Mouse (Mus musculus) urinary bladder, adult 2 months (tissue): ENCODE results near the gene Cuedc2. TPM values are rescaled to one million over a fixed set of nuclear protein-coding genes. Genes with fewer than 3 reads are reported as not detected.

ENCODE experiments used
- DNase-seq: peaks from one replicate; pipeline ENCODE4 v3.0.0; 2022; ENCODE audit warnings: low spot score
- polyA plus RNA-seq: library from polyadenylated mRNA; depleted of rRNA; stranded (reverse); fragments of >200 nt; gene quantifications from 2 replicates; pipeline ENCODE4 v1.2.3, GENCODE M21; 2012

Cuedc2 gene
- polyA plus RNA-seq, 1 experiment = 120 TPM

GRCm38 (mm10) chr19:46306751-46307289 is 31.7 kb downstream of the Cuedc2 start:
- DNase-seq = peak; percentile 17

GRCm38 (mm10) chr19:46306268-46306610 is 32.3 kb downstream of the Cuedc2 start:
- no peak for DNase-seq

GRCm38 (mm10) chr19:46305432-46306267 is 32.9 kb downstream of the Cuedc2 start:
- peak; percentile 81 for DNase-seq

- DNase-seq = no peak
Observed at GRCm38 (mm10) chr19:46304908-46305333, 33.6 kb downstream of the Cuedc2 start.

GRCm38 (mm10) chr19:46304216-46304841 is 34.2 kb downstream of the Cuedc2 start, which contains the start of gene Nfkb2:
TSS of gene Nfkb2 (plus strand) at chr19:46304320.
- peak; percentile 86 for DNase-seq

DNA sequence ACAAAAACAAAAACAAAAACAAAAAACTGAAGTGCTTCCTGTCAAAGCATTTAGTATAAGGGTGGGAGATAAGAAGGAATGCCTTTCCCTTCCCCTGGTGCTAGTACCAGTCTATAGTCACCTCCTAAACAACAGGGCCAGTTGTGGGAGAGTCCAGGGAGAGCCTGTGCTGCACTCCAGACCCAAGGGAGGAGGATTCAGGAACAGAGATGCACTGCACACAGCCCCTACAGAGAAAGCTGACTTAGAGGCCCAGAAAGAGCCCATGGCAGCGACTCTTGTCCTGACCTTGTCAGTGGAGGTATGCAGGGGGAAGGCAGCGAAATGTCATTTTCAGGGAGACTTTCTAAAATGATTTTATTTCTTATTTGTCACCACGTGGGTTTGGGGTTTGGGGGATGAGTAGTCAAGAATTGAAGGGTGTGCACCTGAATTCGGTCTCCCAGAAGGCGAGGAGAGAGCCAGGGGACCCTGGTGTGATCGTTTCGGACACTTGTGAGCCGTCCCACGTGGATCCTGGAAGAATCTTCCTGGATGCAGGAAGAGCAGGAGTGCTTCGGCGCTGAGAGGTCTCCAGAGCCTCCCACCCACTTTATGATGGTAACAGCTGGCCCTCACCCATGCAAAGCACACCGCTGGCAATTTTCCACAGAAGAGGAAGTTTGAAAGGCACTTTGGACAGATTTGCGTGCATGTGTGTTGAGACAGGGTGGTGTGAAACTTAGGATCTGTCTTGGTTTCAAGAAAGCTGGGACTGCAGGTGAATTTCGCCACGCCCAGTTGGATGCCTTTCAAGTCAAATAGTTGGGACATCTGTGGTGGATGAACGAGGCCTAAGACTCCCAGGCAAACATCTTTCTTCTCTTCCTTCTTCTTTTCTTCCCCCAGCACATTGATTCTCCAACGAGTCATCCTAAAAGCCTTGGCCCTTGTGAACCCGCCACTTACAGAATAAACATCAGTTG is 35.0 kb downstream of the Cuedc2 start:
- DNase-seq = peak; percentile 16

- peak; percentile 7 for DNase-seq
Observed at GRCm38 (mm10) chr19:46302551-46302950, 36.0 kb downstream of the Cuedc2 start.

DNA sequence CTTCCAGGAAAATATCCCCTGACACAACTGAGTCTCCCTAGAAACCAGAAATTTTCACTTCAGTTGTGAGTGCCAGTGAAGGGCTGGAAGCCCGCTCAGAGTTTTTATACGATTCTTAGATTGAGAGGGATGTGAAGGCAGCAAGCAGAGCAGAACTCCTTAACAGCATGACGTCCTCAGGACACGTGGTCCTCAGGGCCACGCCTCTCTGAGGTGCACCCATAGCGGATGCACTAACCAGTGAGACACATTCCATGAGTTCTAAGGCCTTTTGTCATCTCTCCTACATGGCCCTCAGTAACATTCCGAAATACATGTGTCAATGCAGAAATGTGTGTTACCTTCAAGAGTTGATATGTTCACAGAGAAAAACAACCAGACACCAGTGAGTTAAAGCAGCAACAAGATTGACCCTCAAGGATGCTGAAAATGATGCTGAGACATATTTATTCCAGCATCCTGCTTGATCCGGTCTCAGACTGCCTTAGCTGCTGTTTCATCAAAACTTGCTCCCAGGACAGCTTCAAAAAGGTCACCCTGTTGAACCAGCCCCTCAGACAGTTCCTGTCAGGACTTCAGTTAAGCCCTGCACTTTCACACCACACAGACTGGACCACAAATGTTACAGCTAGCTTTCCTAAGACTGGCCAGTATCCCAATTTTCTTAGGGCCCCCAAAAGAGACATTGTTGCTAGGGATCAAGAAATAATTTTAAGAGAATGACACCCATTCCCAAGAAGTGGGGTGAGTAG is 38.0 kb downstream of the Cuedc2 start:
- peak; percentile 13 for DNase-seq

- no peak for DNase-seq
Observed at GRCm38 (mm10) chr19:46296938-46297337, 41.6 kb downstream of the Cuedc2 start.

- no peak for DNase-seq
Observed at GRCm38 (mm10) chr19:46290535-46291105, 47.9 kb downstream of the Cuedc2 start.

GRCm38 (mm10) chr19:46287566-46287965 is 50.9 kb downstream of the Cuedc2 start:
- no peak for DNase-seq

DNA sequence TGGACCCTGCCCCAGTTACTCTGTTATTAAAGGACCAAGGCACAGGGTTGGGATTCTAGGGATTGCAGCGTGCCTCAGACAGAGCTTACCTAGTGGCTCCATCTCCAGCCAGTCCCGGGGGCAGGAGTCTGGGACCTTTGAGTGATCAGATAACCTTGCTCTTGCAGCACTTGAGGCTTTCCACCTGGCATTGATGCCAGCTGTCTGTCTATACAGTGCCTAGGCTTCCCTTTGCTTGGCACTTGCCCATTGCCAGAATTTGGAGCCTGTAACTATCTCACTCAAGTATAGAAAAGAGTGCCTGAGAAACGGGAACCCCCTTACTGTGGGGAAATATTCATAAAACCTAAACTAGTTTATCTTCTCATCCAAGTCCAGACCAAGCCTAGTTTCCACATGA is 51.6 kb downstream of the Cuedc2 start:
- no peak for DNase-seq

GRCm38 (mm10) chr19:46286047-46286446 is 52.5 kb downstream of the Cuedc2 start:
- no peak for DNase-seq

DNA sequence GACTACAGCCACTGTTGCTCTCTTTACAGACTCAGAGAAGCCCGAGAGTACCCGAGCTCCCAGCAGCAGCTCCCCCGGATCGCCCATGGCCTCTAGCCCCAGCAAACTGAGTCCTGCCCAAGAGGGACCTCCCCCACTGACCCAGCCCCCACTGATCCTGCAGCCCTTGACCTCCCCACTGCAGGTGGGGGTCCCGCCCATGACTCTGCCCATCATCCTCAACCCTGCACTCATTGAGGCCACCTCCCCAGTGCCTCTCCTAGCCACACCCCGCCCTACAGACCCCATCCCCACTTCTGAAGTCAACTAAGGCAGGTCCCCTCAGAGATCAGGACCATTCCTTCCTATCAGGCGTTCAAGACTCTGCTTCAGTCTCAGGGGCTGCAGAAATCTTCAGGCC is 52.9 kb downstream of the Cuedc2 start:
- DNase-seq = no peak

DNA sequence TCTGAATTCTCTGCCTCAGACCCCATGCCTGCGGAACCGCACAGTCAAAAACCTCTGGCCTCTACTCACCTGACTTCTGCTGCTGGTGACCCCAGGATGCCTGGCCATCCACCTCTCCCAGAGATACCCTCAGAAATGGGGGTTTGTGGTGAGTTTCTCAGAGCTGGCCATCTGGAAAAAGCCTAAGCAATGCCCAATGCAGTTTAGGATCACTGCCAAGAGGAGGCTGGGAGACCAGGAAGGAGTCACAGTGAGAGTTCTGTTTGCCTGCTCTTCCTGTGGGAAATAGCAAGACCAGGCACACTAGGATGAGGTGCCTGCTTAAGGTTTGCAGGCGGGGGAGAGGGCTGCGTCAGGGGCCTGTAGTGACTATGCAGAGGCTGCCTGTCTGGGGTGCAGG is 53.8 kb downstream of the Cuedc2 start:
- DNase-seq = no peak

DNA sequence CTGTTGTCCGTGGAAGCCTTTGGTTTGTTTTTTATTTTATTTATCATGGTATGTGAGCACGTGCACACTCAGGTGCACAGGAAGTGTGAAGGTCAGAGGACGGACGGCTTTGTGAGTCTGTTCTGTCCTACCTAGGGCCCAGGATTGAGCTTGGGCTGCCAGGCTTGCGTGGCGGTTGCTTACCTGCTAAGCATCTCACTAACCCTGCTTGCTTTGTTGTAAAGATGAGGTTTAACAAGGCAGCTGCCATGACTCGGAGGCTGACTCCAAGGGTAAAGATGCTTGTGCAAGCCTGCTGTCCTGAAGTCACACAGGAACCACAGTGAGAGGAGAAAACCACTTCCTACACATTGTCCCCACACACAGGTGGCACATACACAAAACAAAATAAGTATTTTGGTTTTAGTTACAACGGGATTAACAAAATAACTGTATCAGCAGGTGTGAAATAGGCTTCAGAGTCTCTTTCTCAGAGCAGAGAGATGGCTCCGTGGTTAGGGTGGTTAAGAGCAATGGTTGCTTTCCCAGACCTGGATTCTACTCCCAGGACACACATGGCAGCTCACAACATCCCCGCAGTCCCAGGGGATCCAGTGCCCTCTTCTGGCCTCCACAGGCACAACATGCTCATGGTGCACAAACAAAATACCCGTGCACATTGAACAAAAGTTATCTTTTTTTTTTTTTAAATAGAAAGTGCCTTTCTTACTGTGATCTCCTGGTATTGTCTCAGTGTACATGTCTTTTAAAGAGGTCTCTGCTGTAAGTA is 56.2 kb downstream of the Cuedc2 start:
- DNase-seq = no peak
